Mouse (Mus musculus): ENCODE measurements around the gene Gm20503. TPM values are rescaled to one million over a fixed set of nuclear protein-coding genes. Genes with fewer than 3 reads are reported as not detected.

Gene Gm20503
- polyA plus RNA-seq (2017; shearing (Covaris generic)): not detected

DNA sequence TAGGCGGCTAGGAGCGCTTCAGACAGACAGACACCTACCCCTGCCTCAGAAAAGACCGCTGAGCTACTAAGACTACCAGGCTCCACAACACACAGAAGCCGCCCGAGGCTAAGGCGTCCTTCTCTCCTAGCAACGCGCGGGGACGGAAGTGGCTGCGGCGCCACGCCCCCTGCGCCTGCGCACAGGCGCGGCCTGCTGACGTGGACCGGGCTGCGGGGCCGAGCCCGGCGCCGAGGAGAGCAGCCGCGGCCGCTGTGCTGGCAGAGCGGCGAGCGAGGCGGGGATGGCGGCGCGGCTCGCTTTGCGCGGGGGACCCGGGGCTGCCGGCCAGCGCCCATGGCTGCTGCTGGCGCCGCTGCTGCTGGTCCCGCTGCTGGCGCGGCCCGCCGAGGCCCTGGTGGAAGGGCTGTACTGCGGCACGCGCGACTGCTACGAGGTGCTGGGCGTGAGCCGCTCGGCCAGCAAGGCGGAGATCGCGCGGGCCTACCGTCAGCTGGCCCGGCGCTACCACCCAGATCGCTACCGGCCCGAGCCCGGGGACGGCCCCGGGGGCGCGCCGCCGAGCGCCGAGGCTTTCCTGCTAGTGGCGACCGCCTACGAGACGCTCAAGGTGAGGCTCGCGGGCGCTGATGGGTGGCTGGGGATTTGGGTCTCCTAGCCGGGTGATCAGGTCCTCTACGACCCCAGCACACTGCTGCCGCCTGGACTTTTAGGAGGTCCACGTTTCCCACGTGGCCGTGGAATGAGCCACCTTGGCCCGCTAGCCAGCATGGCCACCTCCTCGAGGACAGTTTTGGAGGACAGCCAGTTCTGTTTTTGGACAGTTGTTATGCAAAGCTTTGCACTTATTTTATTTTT, at the start of gene Gm20503:
TSS of gene Gm20503 (plus strand) at position 263 of the 858 bp plus-strand sequence.
- ATAC-seq: peak; percentile 95

DNA sequence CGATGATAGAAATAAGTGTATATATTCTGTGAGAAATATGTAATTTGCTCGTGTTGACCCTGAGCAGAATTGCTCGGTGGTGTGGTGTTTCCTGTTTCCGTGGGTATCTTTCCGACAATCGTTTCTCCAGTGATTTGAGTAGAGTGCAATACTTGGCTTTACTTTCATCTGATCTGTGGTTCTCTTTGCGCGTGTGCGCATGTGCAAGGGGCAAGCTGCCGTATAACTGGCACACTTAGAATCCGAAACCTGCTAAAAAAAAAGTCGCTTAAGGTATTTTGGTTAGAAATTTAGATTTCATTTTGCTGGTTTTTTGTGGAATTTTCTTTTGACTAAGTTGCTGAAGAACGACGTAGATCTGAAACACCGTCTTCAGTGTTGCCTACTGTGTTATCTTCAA, 41.3 kb upstream of the Gm20503 start:
- ATAC-seq: no peak

DNA sequence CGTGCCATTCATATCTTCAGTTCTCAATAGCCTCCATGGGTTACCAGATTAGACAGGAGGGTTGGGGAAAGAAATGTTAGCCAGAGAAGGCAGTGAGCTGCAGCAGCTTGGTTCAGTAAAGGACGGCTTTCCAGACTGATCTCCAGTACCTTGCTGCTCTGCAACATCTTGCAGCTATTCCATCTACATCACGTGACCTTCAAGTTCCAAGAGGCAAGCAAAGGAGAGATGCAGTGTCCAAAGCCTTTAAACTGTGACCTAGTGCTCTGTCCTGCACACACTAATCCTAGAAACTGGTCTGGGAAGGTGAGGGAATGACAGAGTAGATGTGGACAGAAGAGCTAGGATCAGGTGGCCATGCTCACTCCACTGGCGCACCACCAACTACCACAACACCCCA, 39.7 kb upstream of the Gm20503 start:
- no peak for ATAC-seq

DNA sequence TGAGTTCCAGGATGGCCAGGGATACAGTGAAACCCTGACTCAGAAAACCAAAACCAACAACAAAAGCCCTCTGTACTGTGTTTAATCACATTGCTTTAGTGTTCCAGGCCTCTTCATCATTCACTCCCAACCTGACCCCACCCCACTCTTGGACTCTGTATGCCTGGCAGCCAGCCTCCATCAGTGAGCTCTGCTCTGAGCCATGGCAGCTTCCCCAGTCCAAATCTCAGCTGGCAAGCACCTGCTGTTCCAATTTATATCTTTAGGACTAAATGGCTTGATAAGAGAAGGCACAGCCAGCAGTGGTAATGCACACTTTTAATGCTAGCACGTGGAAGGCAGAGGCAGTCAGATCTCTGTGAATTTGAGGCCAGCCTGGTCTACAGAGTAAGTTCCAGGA, 37.9 kb upstream of the Gm20503 start:
- ATAC-seq: no peak

DNA sequence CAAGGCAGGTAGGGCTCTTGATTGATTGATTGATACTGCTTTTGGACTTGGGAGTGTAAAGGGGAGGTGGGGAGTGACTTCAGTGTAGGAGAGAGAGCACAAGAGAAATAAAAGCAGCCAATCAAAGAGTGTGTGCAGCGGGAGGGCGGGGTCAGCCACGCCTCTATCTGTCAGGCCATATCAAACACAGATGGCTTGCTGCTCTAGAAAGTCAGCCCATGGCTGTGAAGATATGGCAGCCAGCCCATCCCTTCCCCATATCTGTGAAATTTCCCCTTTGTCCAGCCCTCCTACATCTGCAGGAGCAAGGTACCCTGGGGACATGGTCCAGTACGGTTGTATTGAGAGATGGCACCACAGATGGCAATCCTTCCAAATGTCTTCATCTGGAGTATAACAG, 32.3 kb upstream of the Gm20503 start:
- ATAC-seq: no peak

DNA sequence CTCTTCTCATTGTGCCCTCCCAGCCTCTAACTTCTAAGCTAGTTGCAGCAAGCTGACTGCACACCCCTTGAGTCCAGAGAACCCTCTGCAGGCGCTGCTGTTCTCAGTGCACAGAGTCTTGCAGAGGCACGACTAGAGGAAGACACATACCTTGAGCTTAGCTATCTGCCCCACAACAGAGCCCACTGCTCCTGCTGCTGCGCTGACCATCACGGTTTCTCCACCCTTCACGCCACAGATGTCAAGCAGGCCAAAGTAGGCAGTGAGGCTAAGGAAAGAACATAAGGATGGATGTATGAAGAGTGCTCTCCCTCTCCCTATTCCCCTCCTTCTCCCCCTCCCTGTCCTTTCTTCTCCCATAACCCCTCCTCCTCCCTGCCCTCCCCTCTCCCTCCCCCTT, 27.3 kb upstream of the Gm20503 start:
- ATAC-seq: no peak

DNA sequence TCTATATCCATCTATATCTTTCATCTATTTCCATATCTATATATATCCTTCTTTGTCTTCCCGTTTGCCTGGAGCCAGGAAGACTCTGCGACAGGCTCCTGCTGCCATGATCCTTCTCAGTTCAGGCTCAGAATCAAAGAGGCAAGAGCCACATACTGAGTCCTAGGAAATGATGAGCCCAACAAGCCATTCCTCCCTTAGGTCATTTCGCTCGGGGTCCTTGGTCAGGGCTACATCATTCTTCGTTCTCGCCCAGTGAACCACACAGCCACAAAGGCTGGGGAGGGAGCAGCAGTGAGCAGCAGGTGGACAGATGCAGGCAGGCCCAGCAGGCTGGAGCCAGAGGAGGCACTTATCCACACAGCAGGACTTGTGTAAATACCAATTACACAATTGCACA, 21.6 kb upstream of the Gm20503 start:
- ATAC-seq: no peak

DNA sequence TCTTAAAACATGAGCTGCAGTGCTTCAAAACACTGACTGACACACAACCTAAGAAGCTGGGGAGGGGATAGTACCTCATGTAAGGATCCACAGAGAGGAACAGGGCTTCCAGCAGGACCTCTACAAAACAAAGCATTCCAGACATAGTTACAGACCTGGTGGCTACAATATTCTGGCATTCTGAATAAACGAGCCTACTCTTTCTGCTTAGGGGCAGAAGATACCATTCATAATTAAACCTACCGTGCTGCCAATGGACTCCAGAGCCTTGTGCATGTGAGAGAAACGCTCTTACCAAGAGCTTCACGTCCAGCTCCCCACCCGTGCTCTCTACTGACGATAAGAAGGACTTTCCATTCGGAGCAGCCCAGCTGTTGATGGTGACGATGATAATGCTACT, 20.2 kb upstream of the Gm20503 start:
- ATAC-seq: no peak

DNA sequence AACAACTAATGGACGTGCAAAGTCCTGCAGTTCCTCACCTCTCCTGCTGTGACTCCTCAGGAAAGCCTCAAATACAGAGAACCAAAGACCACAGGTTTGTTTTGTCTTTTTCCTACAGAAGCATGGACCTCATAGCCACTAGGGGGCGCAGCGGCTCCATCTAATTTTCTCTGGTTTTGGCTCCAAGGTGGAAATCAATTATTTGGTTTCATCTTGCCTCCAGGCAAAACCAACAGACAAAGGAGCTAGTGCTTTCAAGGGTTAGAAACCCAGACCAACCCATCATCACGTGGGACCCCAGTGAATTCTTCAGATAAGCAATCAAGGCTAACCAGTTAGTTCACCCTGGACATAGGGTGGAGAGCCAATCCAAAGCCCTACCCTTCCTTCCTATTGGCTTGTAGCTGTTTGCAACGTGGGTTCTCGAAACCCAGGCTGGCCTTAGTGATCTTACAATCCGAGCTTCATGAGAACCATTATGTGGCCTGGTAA, 17.8 kb upstream of the Gm20503 start:
- peak; percentile 70 for ATAC-seq

DNA sequence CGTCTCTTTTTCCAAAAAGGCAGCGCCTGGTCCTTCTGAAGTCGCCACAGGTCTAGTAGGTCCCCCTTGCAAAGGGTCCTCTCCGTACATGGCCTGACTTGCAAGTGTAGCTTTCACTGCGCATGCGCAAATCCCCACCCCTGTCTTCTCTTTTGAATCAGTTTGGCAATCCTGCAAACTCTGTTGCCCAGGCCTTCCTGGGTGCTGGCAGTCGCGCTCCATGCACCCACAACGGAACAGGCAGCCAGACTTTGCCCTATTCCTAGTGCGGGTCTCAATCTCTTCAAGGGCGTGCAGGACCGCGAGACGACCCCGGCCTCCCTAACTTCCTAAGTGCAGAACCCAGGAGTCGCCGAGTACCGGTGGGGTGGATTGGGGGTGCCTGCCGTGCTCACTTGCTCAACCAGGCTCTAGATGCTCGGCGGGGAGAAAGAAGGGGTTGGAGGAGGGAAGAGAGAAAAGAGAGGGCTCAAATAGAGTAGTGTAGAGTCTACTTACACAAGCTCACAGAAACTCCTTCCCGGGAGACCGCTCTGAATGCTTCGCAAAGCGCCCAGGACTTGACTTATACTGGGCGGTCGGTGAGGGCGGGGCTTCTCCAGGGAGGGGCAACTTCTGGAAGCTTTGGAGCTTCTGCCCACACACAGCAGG, 16.3 kb upstream of the Gm20503 start, which contains the start of gene Ptgr1:
TSS of gene Ptgr1 (minus strand) at position 580 of the 651 bp plus-strand sequence.
- peak; percentile 38 for ATAC-seq

DNA sequence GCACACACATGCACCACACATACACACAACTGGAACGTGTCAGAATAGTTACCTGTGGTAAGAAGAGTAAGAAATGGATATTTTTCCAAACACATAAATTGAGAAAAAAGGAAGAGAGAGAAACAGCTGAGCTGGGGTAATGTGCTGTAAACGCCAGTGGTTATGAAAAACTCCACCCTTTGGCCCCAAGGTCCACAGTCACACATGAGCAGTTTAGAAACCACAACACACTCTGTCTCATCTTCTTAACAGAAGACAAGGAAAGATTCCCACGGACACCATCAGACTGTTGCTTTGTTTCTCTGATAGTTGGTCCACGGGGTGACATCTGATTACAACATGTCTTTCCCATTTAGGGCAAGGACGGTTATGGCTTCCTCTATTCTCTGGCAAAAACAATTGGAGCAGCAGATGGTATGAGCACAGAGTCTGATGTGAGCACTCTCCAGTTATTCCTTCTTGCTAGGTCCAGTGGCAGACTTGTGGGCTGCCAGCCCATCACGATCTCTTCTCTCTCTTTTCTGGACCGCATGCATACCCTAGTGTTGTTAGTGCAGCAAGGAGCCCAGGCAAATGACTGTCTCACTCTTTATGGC, 13.6 kb upstream of the Gm20503 start:
- ATAC-seq: no peak

DNA sequence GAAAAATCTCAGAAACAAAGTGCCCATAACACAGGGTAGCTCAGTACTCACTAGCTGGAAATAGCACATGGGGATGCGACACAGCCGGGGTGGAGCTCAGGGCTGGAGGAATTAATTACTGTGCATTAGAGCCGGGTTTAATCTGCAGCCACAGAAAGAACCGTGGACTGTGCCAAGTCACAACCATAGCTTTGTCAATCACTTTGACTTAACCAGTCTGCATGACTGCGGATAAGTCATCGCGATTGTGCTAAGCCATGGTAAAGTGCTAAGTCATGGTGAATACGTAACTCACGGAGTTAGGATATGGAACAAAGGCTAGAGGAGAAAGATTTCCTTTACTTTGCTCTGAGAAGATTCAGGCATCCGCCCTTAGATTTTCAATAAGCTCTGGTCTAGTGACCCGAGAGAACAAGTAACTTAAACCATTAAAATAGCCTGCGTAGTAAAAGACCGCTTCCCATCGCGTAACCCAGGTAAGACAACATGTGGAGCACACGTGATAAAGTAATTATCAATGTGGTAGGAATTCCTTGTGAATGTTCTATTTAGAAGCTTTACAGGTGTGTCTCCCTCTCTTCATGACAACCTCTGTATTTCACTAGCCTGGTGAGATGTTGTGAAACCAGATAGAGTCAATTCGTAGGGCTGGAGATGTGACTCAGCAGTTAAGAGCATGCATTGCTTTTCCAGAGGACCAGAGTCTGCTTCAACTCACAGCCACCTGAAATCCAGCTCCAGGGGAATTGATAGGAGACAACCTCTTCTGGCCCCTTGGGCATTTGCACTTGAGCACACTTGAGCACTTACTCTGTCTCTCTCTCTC, 12.2 kb upstream of the Gm20503 start:
- ATAC-seq: no peak

DNA sequence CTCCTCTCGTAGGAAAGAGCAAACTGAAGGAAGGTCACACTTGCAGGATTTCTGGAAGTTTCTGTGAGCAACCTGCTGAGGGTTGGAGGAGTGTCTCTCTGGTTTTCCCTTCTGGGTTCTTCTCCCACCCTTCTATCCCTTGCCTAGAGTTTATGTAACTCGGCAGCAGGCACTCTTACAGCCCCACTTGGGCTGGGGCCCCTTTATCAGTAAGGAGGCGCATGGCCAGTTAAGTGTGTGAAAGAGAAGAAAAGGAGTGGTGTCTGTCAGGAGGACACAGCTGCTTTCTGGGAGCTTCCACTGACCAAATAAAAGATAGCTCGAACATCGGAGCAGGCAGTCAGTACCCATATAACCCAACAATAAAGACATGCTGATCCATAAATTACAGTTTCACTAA, 10.8 kb upstream of the Gm20503 start:
- ATAC-seq: no peak

DNA sequence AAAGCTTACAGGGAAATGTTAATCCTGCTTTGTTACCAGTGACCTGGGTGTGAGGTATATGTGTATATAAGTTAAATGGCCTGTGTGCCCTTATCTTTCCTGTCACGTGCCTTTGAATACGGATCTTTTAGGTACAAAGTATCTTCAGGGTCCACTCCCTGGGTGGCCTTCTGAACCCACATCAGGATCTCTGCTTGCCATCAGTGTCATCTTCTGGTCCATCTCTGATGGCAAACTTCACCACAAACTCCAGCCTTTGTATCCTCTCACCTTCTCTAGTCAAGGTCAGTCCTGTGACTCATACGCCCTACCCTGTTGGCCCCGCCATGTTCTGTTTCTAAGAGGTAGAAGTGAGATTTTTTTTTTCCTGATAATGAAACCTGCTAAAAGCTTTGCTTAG, 8.2 kb upstream of the Gm20503 start, which contains the start of gene Dnajc25:
TSS of gene Dnajc25 (plus strand) at position 301 of the 400 bp plus-strand sequence.
- ATAC-seq: no peak

DNA sequence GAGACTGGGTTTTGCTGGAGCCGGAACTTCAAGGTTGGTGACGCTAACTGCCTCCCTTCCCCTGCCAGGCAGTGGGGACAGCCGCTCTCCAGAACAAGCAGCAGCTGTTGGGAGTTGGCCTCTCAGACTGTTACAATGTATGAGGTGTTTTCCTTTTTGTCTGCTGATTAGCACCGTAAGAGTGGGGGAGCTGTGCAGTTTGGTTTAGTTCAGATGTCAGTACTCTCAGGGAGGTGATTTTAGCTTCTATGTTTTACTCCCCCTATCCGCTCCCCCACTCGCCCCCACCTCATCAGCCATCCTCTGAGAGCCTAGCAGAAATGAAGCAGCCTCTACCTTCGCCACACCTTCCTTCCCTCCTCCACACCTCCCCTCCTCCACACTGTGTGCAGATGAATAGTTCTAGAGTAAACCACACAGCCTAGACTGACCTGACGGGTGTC, 7.7 kb upstream of the Gm20503 start:
- no peak for ATAC-seq

DNA sequence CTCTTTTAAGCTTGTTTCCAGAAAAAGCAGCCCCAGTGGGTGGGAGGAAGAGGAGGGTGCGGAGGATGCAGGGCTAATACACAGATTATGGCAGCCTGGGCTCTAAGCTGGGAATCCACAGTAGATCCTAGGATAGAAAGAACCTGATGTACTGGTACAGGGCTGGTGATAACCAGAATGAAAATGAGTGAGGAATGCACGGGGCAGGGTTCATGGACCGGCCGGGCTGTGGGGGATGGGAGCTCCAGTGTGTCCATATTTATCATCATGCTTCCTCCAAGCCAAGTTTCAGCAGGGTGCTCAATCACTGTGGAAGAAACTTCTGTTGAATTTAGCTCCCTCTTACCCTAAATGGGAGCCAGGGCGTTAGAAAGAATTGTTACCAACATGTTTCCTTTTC, 5.9 kb upstream of the Gm20503 start:
- no peak for ATAC-seq

DNA sequence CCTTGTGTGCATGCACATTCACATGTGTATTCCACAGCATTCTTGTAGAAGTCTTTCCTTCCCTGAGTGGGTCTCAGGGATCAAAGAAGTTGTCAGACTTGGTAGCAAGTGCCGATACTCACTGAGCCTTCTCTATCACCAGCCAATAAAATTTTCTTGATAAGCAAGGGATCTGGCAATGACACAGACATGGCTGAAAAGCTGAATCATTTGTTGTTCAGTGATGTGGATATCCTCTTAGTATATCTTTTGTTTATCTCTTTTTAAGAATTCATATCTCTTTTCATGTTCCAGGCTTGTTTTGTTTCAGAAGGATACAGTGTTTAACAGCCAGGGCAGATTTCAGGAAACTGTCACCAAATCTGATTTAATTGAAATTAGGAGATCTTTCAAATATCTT, 4.3 kb upstream of the Gm20503 start:
- ATAC-seq: no peak

DNA sequence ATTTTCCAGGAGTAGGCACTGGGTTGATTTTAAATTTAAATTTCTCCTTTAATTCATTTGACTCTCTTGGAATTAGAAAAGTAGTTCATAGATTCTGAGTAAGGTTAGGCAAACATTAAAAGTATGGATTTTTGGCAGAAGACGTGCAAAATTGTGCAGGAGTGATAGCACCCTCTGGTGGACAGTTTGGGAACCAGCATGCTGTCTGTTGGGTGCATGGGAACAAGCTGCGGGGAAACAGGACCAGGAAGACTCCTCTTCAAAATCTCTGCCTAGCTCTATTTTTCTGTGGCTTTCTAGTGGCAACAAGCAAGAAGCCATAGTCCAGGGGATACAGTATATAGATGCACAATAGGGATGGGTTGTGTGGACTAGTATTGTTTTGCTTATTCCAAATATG, 3.3 kb upstream of the Gm20503 start:
- ATAC-seq: peak; percentile 36

DNA sequence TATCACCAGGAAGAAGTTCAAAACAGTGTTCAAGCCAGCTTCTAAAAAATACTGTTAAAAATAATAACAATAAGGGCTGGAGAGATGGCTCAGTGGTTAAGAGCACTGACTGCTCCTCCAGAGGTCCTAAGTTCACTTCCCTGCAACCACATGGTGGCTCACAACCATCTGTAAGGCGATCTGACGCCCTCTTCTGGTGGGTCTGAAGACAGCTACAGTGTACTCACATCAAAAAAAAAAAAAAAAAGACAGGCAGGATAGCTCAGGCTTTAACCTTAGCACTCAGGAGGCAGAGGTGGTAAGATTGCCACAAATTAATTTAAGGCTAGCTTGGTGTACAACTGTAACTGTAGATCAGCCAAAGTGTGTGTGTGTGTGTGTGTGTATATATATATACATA, 2.4 kb upstream of the Gm20503 start:
- peak; percentile 24 for ATAC-seq

DNA sequence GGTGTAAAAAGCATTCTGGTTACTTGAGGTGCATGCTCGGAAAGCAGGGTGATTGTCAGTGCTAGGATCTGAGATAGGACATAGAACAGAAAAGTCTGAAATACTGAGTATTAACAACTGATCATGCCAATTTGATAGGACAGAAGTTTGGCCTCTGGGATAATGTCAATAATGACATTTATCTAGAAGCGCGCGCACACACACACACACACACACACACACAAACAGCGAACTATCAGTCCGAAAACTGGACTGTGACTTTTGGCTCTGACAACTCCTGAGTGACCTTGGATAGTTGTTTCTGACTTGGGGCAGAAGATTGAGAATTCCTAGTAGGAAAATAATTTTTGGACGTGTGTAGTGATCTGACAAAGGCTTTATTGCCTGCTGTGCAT, 793 bp downstream of the Gm20503 start:
- ATAC-seq: no peak

DNA sequence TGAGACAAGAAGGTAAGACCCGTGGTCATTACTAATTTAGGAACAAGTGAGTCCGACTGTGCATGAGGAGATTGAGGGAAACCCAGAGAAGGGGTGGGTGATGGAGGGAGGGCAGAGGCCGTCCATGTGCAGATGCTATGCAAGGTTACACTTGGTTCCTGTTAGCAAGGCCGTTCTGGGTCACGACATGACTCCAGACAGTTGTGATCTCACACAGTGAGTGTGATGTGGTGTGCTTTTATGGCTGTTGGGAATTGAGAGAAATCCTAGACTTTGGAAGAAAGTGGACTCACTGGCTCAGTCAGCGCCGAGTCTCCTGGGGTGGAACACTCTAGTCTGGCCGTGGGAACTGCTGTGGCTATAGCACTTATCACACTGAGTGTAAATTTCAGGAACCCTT, 3.2 kb downstream of the Gm20503 start:
- no peak for ATAC-seq

DNA sequence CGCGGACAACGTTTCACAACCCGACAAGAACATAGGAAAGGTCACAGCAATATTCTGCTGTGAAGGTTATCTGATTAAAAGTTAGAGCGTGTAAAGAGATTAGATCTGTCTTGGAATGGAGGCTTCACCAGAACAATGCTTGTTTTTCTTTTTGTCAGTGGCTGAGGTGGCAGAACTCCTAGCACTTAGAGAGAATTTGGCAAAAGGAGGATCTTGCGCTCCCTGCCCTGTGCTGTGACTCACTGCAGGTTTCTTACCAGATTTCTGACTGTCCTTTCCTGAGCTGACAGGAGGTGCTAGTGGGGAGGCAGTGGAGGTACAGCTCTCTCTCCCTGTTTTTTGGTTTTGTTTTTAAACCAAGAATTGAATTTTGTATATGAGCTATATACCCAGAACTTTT, 4.0 kb downstream of the Gm20503 start:
- ATAC-seq: no peak

DNA sequence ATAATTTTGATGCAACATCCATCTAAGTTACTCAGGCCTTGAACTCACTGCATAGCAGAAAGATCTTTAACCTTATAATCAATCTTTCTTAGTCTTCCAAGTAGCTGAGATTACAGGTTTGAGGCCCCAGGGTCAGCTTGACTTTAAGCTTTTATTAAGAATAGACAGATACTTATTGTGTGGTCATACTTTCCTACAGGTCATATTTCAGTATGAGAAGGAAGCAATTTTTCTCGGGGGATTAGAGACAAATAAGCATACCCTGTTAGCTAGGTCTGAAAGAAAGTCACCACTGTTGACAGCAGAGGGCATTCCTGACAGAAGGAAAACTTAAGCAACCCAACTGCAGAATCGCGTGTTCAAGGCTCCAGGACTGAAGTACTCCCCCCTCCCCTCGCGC, 5.0 kb downstream of the Gm20503 start:
- ATAC-seq: no peak

All from CD4-positive, CD25-positive, alpha-beta regulatory T cell, adult 4 months (primary cell).